Mouse (Mus musculus) heart, embryonic 11.5 days (tissue): ENCODE data around the gene Pcdh9. TPM values are rescaled to one million over a fixed set of nuclear protein-coding genes. Genes with fewer than 3 reads are reported as not detected.

ENCODE experiments used
- ATAC-seq: fragments of 200-750 bp; cut with Nextera tagmentation; replicated peaks from 2 replicates; pipeline ENCODE4 v1.8.0; 2017; ENCODE audit warnings: moderate library complexity; ENCODE audit not compliant: insufficient number of reproducible peaks, low FRiP score, low TSS enrichment
- H3K27ac ChIP-seq: fragments of 300-500 bp; sonication (generic); 2 replicates; pipeline ENCODE4 v1.5.1; 2014; ENCODE audit warnings: mild to moderate bottlenecking, low read depth, low read length
- H3K27me3 ChIP-seq: fragments of 300-500 bp; sonication (generic); 2 replicates; pipeline ENCODE4 v1.6.1; 2014; ENCODE audit warnings: mild to moderate bottlenecking, low read length, mixed read lengths; ENCODE audit not compliant: control insufficient read depth, insufficient read depth
- H3K36me3 ChIP-seq: fragments of 300-500 bp; sonication (generic); 2 replicates; pipeline ENCODE4 v1.6.1; 2014; ENCODE audit warnings: mild to moderate bottlenecking, low read length, moderate library complexity, mixed read lengths; ENCODE audit not compliant: control insufficient read depth, insufficient read depth
- H3K4me1 ChIP-seq: fragments of 300-500 bp; sonication (generic); 2 replicates; pipeline ENCODE4 v1.6.1; 2014; ENCODE audit warnings: low read length; ENCODE audit not compliant: control insufficient read depth, insufficient read depth
- H3K4me2 ChIP-seq: fragments of 300-500 bp; sonication (generic); 2 replicates; pipeline ENCODE4 v1.6.1; 2014; ENCODE audit warnings: mild to moderate bottlenecking, moderate library complexity
- H3K4me3 ChIP-seq: fragments of 300-500 bp; sonication (generic); 2 replicates; pipeline ENCODE4 v1.5.1; 2014; ENCODE audit warnings: low read depth, low read length
- H3K9ac ChIP-seq: fragments of 300-500 bp; sonication (generic); 2 replicates; pipeline ENCODE4 v1.6.1; 2014; ENCODE audit warnings: mild to moderate bottlenecking, low read depth, low read length, moderate library complexity
- H3K9me3 ChIP-seq: fragments of 300-500 bp; sonication (generic); replicated peaks from 2 replicates; pipeline ENCODE4 v1.6.1; 2016; ENCODE audit warnings: low read length; ENCODE audit not compliant: control insufficient read depth
- WGBS: fragments of 180-500 bp; shearing (Covaris S2); extraction: QIAGEN DNeasy Blood & Tissue Kit; methylation state at CpG from one replicate; pipeline ENCODE4 v1.1.7; 2014; ENCODE audit not compliant: insufficient replicate concordance; 5-methylcytosine and 5-hydroxymethylcytosine counted together
- polyA plus RNA-seq: library from polyadenylated mRNA; unstranded; fragments of >200 nt; fragmentation: Nextera tagmentation; extraction: Ambion mirVana; gene quantifications from 2 replicates; pipeline ENCODE4 v1.2.1, GENCODE M21; 2014

Gene Pcdh9
- polyA plus RNA-seq, 1 experiment from 2014 or later, result 5.6 TPM

- 26% methylated on average over 1 of the region's 1 CpGs for WGBS
- no peak overlapping the region for H3K4me2 ChIP-seq
- no peaks in the 10 kb centered on the region for H3K27me3 ChIP-seq
- no peak overlapping the region for H3K27ac ChIP-seq
- no peak overlapping the region for H3K4me3 ChIP-seq
- no peak overlapping the region for H3K9ac ChIP-seq
- H3K4me1 ChIP-seq, result no peaks in the 10 kb centered on the region
- no peaks in the 10 kb centered on the region for H3K9me3 ChIP-seq
- H3K36me3 ChIP-seq, result no peaks in the 10 kb centered on the region
- no peak for ATAC-seq
Observed at GRCm38 (mm10) chr14:93437226-93437625, 453.3 kb downstream of the Pcdh9 start.

- no peak overlapping the region for H3K9ac ChIP-seq
- H3K4me2 ChIP-seq, result no peak overlapping the region
- H3K4me1 ChIP-seq, result no peaks in the 10 kb centered on the region
- H3K9me3 ChIP-seq, result no peaks in the 10 kb centered on the region
- H3K4me3 ChIP-seq, result no peak overlapping the region
- H3K36me3 ChIP-seq, result no peaks in the 10 kb centered on the region
- H3K27me3 ChIP-seq, result no peaks in the 10 kb centered on the region
- no peak overlapping the region for H3K27ac ChIP-seq
- WGBS, result 59% methylated on average over 3 of the region's 3 CpGs
- ATAC-seq, result no peak
Observed at GRCm38 (mm10) chr14:93416752-93417151, 473.7 kb downstream of the Pcdh9 start.

GRCm38 (mm10) chr14:93415496-93415895 lies 475.0 kb downstream of the Pcdh9 start:
- Histone ChIP-seq H3K4me1 (no peaks in the 10 kb centered on the region), H3K36me3 (no peaks in the 10 kb centered on the region), H3K27me3 (no peaks in the 10 kb centered on the region), H3K4me3 (no peak overlapping the region), H3K4me2 (no peak overlapping the region), H3K9ac (no peak overlapping the region), H3K9me3 (no peaks in the 10 kb centered on the region), H3K27ac (no peak overlapping the region)
- 72% methylated on average over 2 of the region's 2 CpGs for WGBS
- ATAC-seq, result no peak

DNA sequence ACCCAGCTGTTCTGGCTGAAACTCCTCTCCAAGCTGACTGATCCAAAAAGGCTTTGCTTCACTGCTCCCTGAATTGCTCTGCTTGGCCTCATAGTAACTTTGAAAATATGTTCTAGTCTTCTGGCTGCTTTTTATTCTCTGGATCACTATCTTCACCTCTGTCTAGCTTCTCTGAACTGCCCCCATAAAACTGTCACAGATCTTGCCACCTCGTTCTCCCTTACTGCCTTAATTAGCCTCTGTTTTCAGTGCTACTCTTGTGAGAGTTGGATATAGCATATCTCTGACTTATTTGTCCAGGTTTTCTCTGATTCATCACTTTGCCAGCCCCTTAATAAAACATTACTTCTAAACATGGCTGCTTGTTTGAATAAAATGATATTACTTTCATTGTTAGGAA lies 481.2 kb downstream of the Pcdh9 start:
- WGBS, result 83% methylated on average over 1 of the region's 1 CpGs

GRCm38 (mm10) chr14:93407747-93408146 lies 482.7 kb downstream of the Pcdh9 start:
- WGBS, result 87% methylated on average over 5 of the region's 5 CpGs
- Histone ChIP-seq H3K36me3 (no peaks in the 10 kb centered on the region), H3K9ac (no peak overlapping the region), H3K4me3 (no peak overlapping the region), H3K27ac (no peak overlapping the region), H3K9me3 (no peaks in the 10 kb centered on the region), H3K4me2 (no peak overlapping the region), H3K4me1 (no peaks in the 10 kb centered on the region), H3K27me3 (no peaks in the 10 kb centered on the region)
- ATAC-seq, result no peak

More for the DNA sequence above, 481.2 kb downstream of the Pcdh9 start:
- no peak overlapping the region for H3K9ac ChIP-seq
- no peaks in the 10 kb centered on the region for H3K36me3 ChIP-seq
- no peak overlapping the region for H3K4me3 ChIP-seq
- no peak for ATAC-seq
- H3K4me1 ChIP-seq, result no peaks in the 10 kb centered on the region
- no peak overlapping the region for H3K4me2 ChIP-seq
- H3K27ac ChIP-seq, result no peak overlapping the region
- no peaks in the 10 kb centered on the region for H3K27me3 ChIP-seq
- no peaks in the 10 kb centered on the region for H3K9me3 ChIP-seq

GRCm38 (mm10) chr14:93385090-93385489 lies 505.4 kb downstream of the Pcdh9 start:
- H3K4me3 ChIP-seq, result no peak overlapping the region
- no peak overlapping the region for H3K27ac ChIP-seq
- H3K9ac ChIP-seq, result no peak overlapping the region
- ATAC-seq, result no peak
- H3K9me3 ChIP-seq, result no peaks in the 10 kb centered on the region
- 69% methylated on average over 2 of the region's 2 CpGs for WGBS
- H3K4me2 ChIP-seq, result no peak overlapping the region
- H3K4me1 ChIP-seq, result no peaks in the 10 kb centered on the region
- no peaks in the 10 kb centered on the region for H3K27me3 ChIP-seq
- H3K36me3 ChIP-seq, result no peaks in the 10 kb centered on the region

GRCm38 (mm10) chr14:93381163-93381562 lies 509.3 kb downstream of the Pcdh9 start:
- H3K4me2 ChIP-seq, result no peak overlapping the region
- H3K4me1 ChIP-seq, result no peaks in the 10 kb centered on the region
- no peaks in the 10 kb centered on the region for H3K9me3 ChIP-seq
- 41% methylated on average over 4 of the region's 4 CpGs for WGBS
- no peaks in the 10 kb centered on the region for H3K36me3 ChIP-seq
- ATAC-seq, result no peak
- H3K9ac ChIP-seq, result no peak overlapping the region
- H3K27ac ChIP-seq, result no peak overlapping the region
- no peaks in the 10 kb centered on the region for H3K27me3 ChIP-seq
- no peak overlapping the region for H3K4me3 ChIP-seq

DNA sequence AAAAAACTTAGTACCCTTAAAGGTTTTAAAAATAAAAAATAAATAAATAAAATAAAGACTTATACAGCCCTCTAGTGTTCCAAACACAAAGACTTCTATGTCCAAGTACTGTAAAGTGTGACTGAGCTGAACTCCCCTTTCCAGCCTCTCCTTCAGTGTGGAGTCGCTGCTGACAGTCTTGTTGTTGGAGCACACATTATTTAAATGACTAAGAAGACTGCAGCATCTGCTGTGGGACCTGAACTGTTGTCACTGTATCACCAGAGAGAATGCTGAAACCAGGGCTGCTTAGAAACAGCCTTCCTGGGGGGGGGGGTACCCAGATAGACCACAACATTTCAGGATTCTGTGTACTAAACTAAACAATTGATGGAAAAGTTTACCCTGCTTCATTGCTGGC lies 509.7 kb downstream of the Pcdh9 start:
- Histone ChIP-seq H3K4me3 (no peak overlapping the region), H3K27ac (no peak overlapping the region), H3K4me1 (no peaks in the 10 kb centered on the region), H3K36me3 (no peaks in the 10 kb centered on the region), H3K9me3 (no peaks in the 10 kb centered on the region), H3K9ac (no peak overlapping the region), H3K27me3 (no peaks in the 10 kb centered on the region), H3K4me2 (no peak overlapping the region)
- ATAC-seq, result no peak
- WGBS, result 50% methylated on average over 1 of the region's 1 CpGs

DNA sequence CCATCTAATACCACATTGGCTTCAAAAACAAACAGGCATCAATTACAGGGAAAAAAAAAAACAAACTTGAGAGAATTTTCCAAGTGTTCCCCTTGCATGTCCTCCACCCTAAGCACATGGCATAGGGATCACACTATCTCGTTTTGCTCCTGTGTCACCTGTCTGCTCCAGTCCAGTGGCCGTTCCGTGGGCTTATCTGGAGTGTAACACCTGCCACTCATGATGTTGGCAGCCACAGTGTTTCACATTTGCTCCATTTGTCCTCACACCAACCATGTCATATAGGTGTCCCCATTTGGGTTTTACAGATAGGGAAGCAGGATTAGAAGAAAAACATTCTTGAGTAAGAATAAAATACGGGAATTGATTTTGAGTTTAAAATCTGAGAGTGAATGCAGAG lies 514.3 kb downstream of the Pcdh9 start:
- Histone ChIP-seq H3K27me3 (no peaks in the 10 kb centered on the region), H3K4me2 (no peak overlapping the region), H3K36me3 (no peaks in the 10 kb centered on the region), H3K9ac (no peak overlapping the region), H3K9me3 (no peaks in the 10 kb centered on the region), H3K4me3 (no peak overlapping the region), H3K27ac (no peak overlapping the region), H3K4me1 (no peaks in the 10 kb centered on the region)
- no peak for ATAC-seq
- WGBS, result 47% methylated on average over 4 of the region's 4 CpGs
